Mouse (Mus musculus) ES-E14 (cell line): ENCODE measurements around the gene Rpl24. TPM values are rescaled to one million over a fixed set of nuclear protein-coding genes. Genes with fewer than 3 reads are reported as not detected.

Source experiments
- DNase-seq: peaks from one replicate; pipeline ENCODE4 v3.0.0-alpha.2; 2013; ENCODE audit warnings: low read depth, low spot score
- H3K27ac ChIP-seq: 2 replicates; pipeline ENCODE4 v1.5.1; 2012; ENCODE audit warnings: low read depth, mild to moderate bottlenecking, low read length, moderate library complexity, mixed read lengths; ENCODE audit not compliant: poor library complexity, insufficient read depth, severe bottlenecking
- H3K36me3 ChIP-seq: 2 replicates; pipeline ENCODE4 v1.6.1; 2012; ENCODE audit warnings: mild to moderate bottlenecking, low read length, moderate library complexity, mixed read lengths; ENCODE audit not compliant: control insufficient read depth, poor library complexity, insufficient read depth, severe bottlenecking
- H3K4me1 ChIP-seq, 2 experiments: fragments of 150-350 bp in 1 of 2; sonication (generic) in 1 of 2; 2 replicates each; pipeline ENCODE4 v1.6.1; 2012; ENCODE audit warnings: low read length in 2 of 2, mild to moderate bottlenecking in 1 of 2, mixed read lengths in 1 of 2; ENCODE audit not compliant: control insufficient read depth in 2 of 2, insufficient read depth in 2 of 2, poor library complexity in 1 of 2
- H3K4me3 ChIP-seq, 2 experiments: fragments of 150-350 bp in 1 of 2; sonication (generic) in 1 of 2; 2 replicates each; pipeline ENCODE4 v1.5.1; 2012; ENCODE audit warnings: low read length in 2 of 2, low read depth in 1 of 2, mild to moderate bottlenecking in 1 of 2, mixed read lengths in 1 of 2; ENCODE audit not compliant: insufficient read depth in 1 of 2, poor library complexity in 1 of 2, severe bottlenecking in 1 of 2
- H3K9ac ChIP-seq: 2 replicates; pipeline ENCODE4 v1.6.1; 2012; ENCODE audit warnings: low read depth, mild to moderate bottlenecking, low read length, mixed read lengths; ENCODE audit not compliant: poor library complexity, insufficient read depth, severe bottlenecking
- H3K9me3 ChIP-seq: fragments of 150-350 bp; sonication (generic); 2 replicates; pipeline ENCODE4 v1.6.1; 2012; ENCODE audit warnings: low read depth, mild to moderate bottlenecking, low read length; ENCODE audit not compliant: control insufficient read depth, insufficient read depth
- CHD2 ChIP-seq: IDR thresholded peaks from 2 replicates; pipeline ENCODE4 v1.6.1; 2014; ENCODE audit warnings: mild to moderate bottlenecking, low read depth, low read length, inconsistent platforms
- HCFC1 ChIP-seq: IDR thresholded peaks from 2 replicates; pipeline ENCODE4 v1.6.1; 2012; ENCODE audit warnings: low read length, inconsistent platforms, borderline replicate concordance; ENCODE audit not compliant: insufficient read depth
- MAFK ChIP-seq: IDR thresholded peaks from 2 replicates; pipeline ENCODE4 v1.6.1; 2014; ENCODE audit warnings: mild to moderate bottlenecking, low read depth, low read length, inconsistent platforms; ENCODE audit not compliant: insufficient read depth
- ZC3H11A ChIP-seq: IDR thresholded peaks from 2 replicates; pipeline ENCODE4 v1.6.1; 2012; ENCODE audit warnings: low read depth, mild to moderate bottlenecking, inconsistent platforms, low read length, borderline replicate concordance
- ZNF384 ChIP-seq: IDR thresholded peaks from 2 replicates; pipeline ENCODE4 v1.6.1; 2012; ENCODE audit warnings: low read depth, low read length, inconsistent platforms
- in situ Hi-C, 2 experiments: fragments of 600-800 bp; cut with MboI; formaldehyde crosslinking; loops; one replicate each; pipeline ENCODE4 v1.15.1; 2025; ENCODE audit warnings: low sequenced_read_pairs in 2 of 2, inconsistent platforms in 1 of 2; ENCODE audit not compliant: unreplicated experiment in 2 of 2
- total RNA-seq: library from RNA; depleted of rRNA; stranded (reverse); fragments of 300-350 nt; gene quantifications from 2 replicates; pipeline ENCODE4 v1.2.3, GENCODE M21; 2012; rRNA removed

Rpl24 gene
- total RNA-seq, 1 experiment, result 1,577 TPM

- no peak overlapping the region for H3K9ac ChIP-seq
- DNase-seq, result no peak
- H3K36me3 ChIP-seq, result peaks cover 6% of the 10 kb centered on the region
- TF ChIP-seq MAFK, result no peak
- TF ChIP-seq ZNF384, result no peak
- no peak for TF ChIP-seq CHD2
- no peak for TF ChIP-seq HCFC1
- TF ChIP-seq ZC3H11A, result no peak
- H3K9me3 ChIP-seq, result no peaks in the 10 kb centered on the region
- in situ Hi-C loops, result no loop called here
- H3K4me1 ChIP-seq, result no peaks in the 10 kb centered on the region; a peak in 1 of 4 replicates
- no peak overlapping the region for H3K4me3 ChIP-seq
- H3K27ac ChIP-seq, result no peak overlapping the region
Measured at GRCm38 (mm10) chr16:56012789-56013743, 47.0 kb downstream of the Rpl24 start.

- Histone ChIP-seq H3K4me1 (no peaks in the 10 kb centered on the region; a peak in 1 of 4 replicates), H3K9ac (no peak overlapping the region), H3K27ac (no peak overlapping the region), H3K36me3 (peaks cover 10% of the 10 kb centered on the region), H3K4me3 (no peak overlapping the region), H3K9me3 (no peaks in the 10 kb centered on the region)
- in situ Hi-C loops, result no loop called here
- no peak for DNase-seq
- TF ChIP-seq MAFK (no peak), HCFC1 (no peak), ZC3H11A (no peak), CHD2 (no peak), ZNF384 (no peak)
Measured at GRCm38 (mm10) chr16:56014076-56014475, 48.0 kb downstream of the Rpl24 start.

GRCm38 (mm10) chr16:56019660-56020059 is 53.6 kb downstream of the Rpl24 start:
- no peak overlapping the region for H3K4me3 ChIP-seq
- no peak for DNase-seq
- H3K9ac ChIP-seq, result no peak overlapping the region
- H3K27ac ChIP-seq, result no peak overlapping the region
- H3K36me3 ChIP-seq, result peaks cover 22% of the 10 kb centered on the region
- no peaks in the 10 kb centered on the region for H3K9me3 ChIP-seq
- TF ChIP-seq HCFC1 (no peak), ZC3H11A (no peak), ZNF384 (no peak), CHD2 (no peak), MAFK (no peak)
- in situ Hi-C loops, result no loop called here
- H3K4me1 ChIP-seq, result no peaks in the 10 kb centered on the region

Other genes with a start within 250 kb of the Rpl24 start
- gene Nfkbiz, start 127.4 kb upstream of the Rpl24 start, total RNA-seq, result 3.2 and 3.6 TPM in 2 replicates
- gene Nxpe3, start 71.0 kb upstream of the Rpl24 start, total RNA-seq, result 1.1 and 1.7 TPM in 2 replicates
- 12.5 and 14.9 TPM in 2 replicates for gene Cep97, start 31.4 kb upstream of the Rpl24 start, total RNA-seq
- gene Zbtb11, start 7.6 kb downstream of the Rpl24 start, total RNA-seq, result 23.3 and 24.3 TPM in 2 replicates
- 52.6 and 58.7 TPM in 2 replicates for gene Pcnp, start 63.5 kb downstream of the Rpl24 start, total RNA-seq
- gene Trmt10c, start 71.5 kb downstream of the Rpl24 start, total RNA-seq, result 15.9 and 21.6 TPM in 2 replicates
- gene Senp7, start 82.1 kb downstream of the Rpl24 start, total RNA-seq, result 3.4 and 6.2 TPM in 2 replicates
- not detected in 2 replicates for gene Impg2, start 238.0 kb downstream of the Rpl24 start, total RNA-seq